Mouse (Mus musculus) MN1 (cell line): Measurements from ENCODE around the gene Tpm3.

Experiments used
- DNase-seq: peaks from one replicate; pipeline ENCODE4 v3.0.0-alpha.2; 2016; ENCODE audit warnings: low spot score

The Tpm3 gene

GRCm38 (mm10) chr3:90136660-90137059 is 64.2 kb downstream of the Tpm3 start:
- DNase-seq: no peak

GRCm38 (mm10) chr3:90137606-90138005 is 65.2 kb downstream of the Tpm3 start:
- DNase-seq: no peak

- no peak for DNase-seq
Measured at GRCm38 (mm10) chr3:90139962-90140361, 67.5 kb downstream of the Tpm3 start.

GRCm38 (mm10) chr3:90145461-90145860 is 73.0 kb downstream of the Tpm3 start:
- no peak for DNase-seq

GRCm38 (mm10) chr3:90146651-90147050 is 74.2 kb downstream of the Tpm3 start:
- no peak for DNase-seq
